Mouse (Mus musculus): ENCODE results near the gene Cdk12. TPM values are rescaled to one million over a fixed set of nuclear protein-coding genes. Genes with fewer than 3 reads are reported as not detected.

Gene Cdk12
- polyA plus RNA-seq (2012; rRNA removed; ENCODE audit: low replicate concordance): 4.5 and 5.0 TPM in 2 replicates

DNA sequence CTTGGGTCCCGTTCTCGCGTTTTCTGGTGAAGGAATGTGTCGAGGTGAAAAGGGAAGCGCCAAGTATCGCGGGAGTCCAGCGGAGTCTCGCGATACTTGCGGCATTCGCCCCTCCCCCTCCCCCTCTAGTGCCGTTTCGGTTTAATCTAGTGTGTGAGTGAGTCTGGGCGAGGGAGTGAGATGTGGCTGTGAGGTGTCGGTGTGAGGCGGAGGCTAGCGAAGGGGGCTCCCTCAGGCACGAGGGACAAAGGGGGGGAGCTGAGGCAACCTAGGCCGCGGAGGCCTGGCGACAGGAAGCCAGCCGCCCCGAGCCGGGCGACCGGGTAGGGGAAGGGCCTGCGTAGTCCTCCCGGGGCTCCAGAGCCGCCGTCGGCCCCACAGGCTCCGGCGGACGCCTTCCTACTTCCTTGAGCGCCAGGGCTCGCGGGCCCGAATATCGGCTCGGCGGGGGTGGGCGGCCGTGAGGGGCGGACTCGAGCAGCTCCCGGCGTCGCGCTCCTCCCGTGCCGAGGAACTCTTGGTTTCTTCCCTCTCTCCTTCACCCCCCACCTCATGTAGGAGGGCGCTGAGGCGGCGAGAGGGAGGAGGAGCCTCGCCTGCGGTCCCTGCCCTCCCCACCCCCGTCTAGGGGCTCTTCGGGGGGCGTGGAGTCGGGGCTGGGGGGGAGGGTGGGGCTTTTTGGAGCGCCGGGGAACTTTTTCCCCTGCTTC, at the start of gene Cdk12:
Cdk12 (plus strand) TSS at position 419 of the 710 bp plus-strand sequence.

DNA sequence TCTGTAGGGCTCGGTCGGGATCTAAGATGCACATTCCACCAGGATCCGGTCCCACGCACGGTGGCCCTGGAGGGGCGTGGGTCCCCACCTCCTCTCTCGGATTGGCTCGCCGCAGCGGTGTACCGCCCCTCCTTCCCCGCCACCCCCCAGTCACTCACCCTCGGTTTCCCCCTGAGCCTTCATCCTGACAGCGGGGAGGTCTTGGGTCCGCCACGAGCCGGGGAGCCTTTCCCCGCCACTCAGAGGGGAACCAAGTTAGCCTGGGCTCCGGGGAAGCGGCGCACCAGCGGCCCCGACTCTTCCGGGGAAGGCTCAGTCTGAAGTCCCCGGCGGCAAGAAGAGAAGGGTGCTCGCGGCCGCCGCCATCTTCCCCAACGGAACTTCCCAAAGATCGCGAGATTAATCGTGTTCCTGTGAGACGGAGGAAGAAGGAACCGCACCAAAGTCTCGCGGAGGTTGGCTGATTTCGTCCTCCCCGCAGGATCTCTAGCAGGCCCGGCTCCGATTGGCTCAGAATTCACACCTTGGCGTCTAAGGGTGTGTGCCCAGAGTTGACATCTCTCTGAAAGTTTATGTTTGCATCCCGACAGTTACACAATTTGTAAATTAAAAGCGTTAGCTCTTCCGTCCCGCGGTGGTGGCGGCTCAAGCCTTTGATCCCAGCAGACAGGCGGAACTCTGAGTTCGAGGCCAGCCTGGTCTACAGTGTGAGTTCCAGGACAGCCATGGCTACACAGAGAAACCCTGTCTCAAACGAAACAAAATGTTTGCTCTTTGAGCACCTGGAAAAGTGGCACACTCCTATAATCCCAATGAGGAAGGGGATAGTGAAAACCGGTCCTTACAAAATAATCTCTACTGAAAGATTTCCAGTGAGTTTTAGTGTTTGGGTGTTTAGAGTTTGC, 9.7 kb upstream of the Cdk12 start, which contains the start of gene Med1:
Med1 (minus strand) TSS at position 393 of the 905 bp plus-strand sequence.

Other genes with a start within 250 kb of the Cdk12 start
- 1.0 and 1.2 TPM in 2 replicates for gene Plxdc1, start 216.6 kb upstream of the Cdk12 start, polyA plus RNA-seq (2012; rRNA removed; ENCODE audit: low replicate concordance)
- gene Arl5c, start 206.9 kb upstream of the Cdk12 start, polyA plus RNA-seq (2012; rRNA removed; ENCODE audit: low replicate concordance): 0.79 and 0.95 TPM in 2 replicates
- gene Cacnb1, start 180.0 kb upstream of the Cdk12 start, polyA plus RNA-seq (2012; rRNA removed; ENCODE audit: low replicate concordance): 3.6 and 8.1 TPM in 2 replicates
- gene Rpl19, start 176.3 kb upstream of the Cdk12 start, polyA plus RNA-seq (2012; rRNA removed; ENCODE audit: low replicate concordance): 145 and 247 TPM in 2 replicates
- gene Stac2, start 149.6 kb upstream of the Cdk12 start, polyA plus RNA-seq (2012; rRNA removed; ENCODE audit: low replicate concordance): 0.64 and 1.0 TPM in 2 replicates
- 7.8 and 11.6 TPM in 2 replicates for gene Fbxl20, start 52.7 kb upstream of the Cdk12 start, polyA plus RNA-seq (2012; rRNA removed; ENCODE audit: low replicate concordance)
- gene Med1, start 9.8 kb upstream of the Cdk12 start, polyA plus RNA-seq (2012; rRNA removed; ENCODE audit: low replicate concordance): 2.3 and 6.4 TPM in 2 replicates
- 0.05 TPM in 2 replicates for gene Neurod2, start 126.6 kb downstream of the Cdk12 start, polyA plus RNA-seq (2012; rRNA removed; ENCODE audit: low replicate concordance)
- gene Ppp1r1b, start 145.3 kb downstream of the Cdk12 start, polyA plus RNA-seq (2012; rRNA removed; ENCODE audit: low replicate concordance): 281 and 423 TPM in 2 replicates
- 79.1 and 84.7 TPM in 2 replicates for gene Stard3, start 155.3 kb downstream of the Cdk12 start, polyA plus RNA-seq (2012; rRNA removed; ENCODE audit: low replicate concordance)
- gene Tcap, start 180.8 kb downstream of the Cdk12 start, polyA plus RNA-seq (2012; rRNA removed; ENCODE audit: low replicate concordance): 1.00 and 1.1 TPM in 2 replicates
- gene Pnmt, start 183.4 kb downstream of the Cdk12 start, polyA plus RNA-seq (2012; rRNA removed; ENCODE audit: low replicate concordance): 0.09 and 0.42 TPM in 2 replicates
- 46.9 and 54.7 TPM in 2 replicates for gene Pgap3, start 197.4 kb downstream of the Cdk12 start, polyA plus RNA-seq (2012; rRNA removed; ENCODE audit: low replicate concordance)
- gene Erbb2, start 209.4 kb downstream of the Cdk12 start, polyA plus RNA-seq (2012; rRNA removed; ENCODE audit: low replicate concordance): 55.2 and 91.0 TPM in 2 replicates
- gene Mien1, start 235.9 kb downstream of the Cdk12 start, polyA plus RNA-seq (2012; rRNA removed; ENCODE audit: low replicate concordance): 31.2 and 41.0 TPM in 2 replicates
- gene Grb7, start 243.3 kb downstream of the Cdk12 start, polyA plus RNA-seq (2012; rRNA removed; ENCODE audit: low replicate concordance): 94.7 and 98.7 TPM in 2 replicates

Data from duodenum, adult 2 months (tissue).